8 mouse cellular contexts compared by ENCODE assay signal in genomic region chr8:47268062-47268822, GRCm38 (mm10).
DNase-seq lines count a peak whose midpoint lies in the region; ATAC-seq and TF ChIP-seq lines count a peak whose summit lies in the region.

No protein-coding gene starts in this region.

- H3K27me3 ChIP-seq in kidney, postnatal 0 days (ENCODE audit: insufficient read depth, low read length), result no peaks in the 10 kb centered on the region
- H3K27me3 ChIP-seq in heart, adult 2 months (ENCODE audit: control insufficient read depth, insufficient read depth, low read length), result no peaks in the 10 kb centered on the region
- H3K27me3 ChIP-seq in thymus, adult 2 months (ENCODE audit: control insufficient read depth, insufficient read depth, low read length), result no peaks in the 10 kb centered on the region

- no peak for TF ChIP-seq POLR2A in heart, adult 2 months (IDR thresholded peaks at IDR 0.05; ENCODE audit: insufficient read depth, low read depth, low read length)
- TF ChIP-seq POLR2A in thymus, adult 2 months (IDR thresholded peaks at IDR 0.05; ENCODE audit: control insufficient read depth, extremely low read depth, insufficient read depth, low read length, poor library complexity), result no peak

- H3K36me3 ChIP-seq in kidney, postnatal 0 days (ENCODE audit: insufficient read depth, low read length), result no peaks in the 10 kb centered on the region
- H3K36me3 ChIP-seq in heart, adult 2 months (ENCODE audit: control insufficient read depth, insufficient read depth, low read length), result no peaks in the 10 kb centered on the region
- no peaks in the 10 kb centered on the region for H3K36me3 ChIP-seq in thymus, adult 2 months (ENCODE audit: control insufficient read depth, insufficient read depth, low read length)

- H3K79me2 ChIP-seq in heart, adult 2 months (replicated peaks; ENCODE audit: control insufficient read depth, insufficient read depth, low read length), result peaks cover 6% of the 10 kb centered on the region

- H3K4me3 ChIP-seq in kidney, postnatal 0 days (replicated peaks; ENCODE audit: low read depth, low read length), result no peak overlapping the region
- H3K4me3 ChIP-seq in heart, adult 2 months, result peak overlapping the region; percentile 8; the same call in 1 of the 2 replicates
- no peak overlapping the region for H3K4me3 ChIP-seq in thymus, adult 2 months (ENCODE audit: control insufficient read depth, insufficient read depth, low read length)

- no peak for ATAC-seq in kidney, postnatal 0 days (replicated peaks; ENCODE audit: low FRiP score, low read depth)

- whole genome bisulfite sequencing in kidney, postnatal 0 days, result 59% methylated on average over 21 of the region's 21 CpGs
- 35% methylated on average over 21 of the region's 21 CpGs for WGBS in heart, adult 2 months
- WGBS in thymus, adult 2 months, result 19% methylated on average over 21 of the region's 21 CpGs

- H3K4me1 ChIP-seq in kidney, postnatal 0 days (replicated peaks; ENCODE audit: insufficient read depth, low read length), result no peaks in the 10 kb centered on the region
- H3K4me1 ChIP-seq in heart, adult 2 months (ENCODE audit: control insufficient read depth, insufficient read depth, low read length), result peaks cover 4% of the 10 kb centered on the region
- H3K4me1 ChIP-seq in thymus, adult 2 months (replicated peaks; ENCODE audit: control insufficient read depth, insufficient read depth, low read length), result no peaks in the 10 kb centered on the region

- peak overlapping the region; percentile 54; the same call in 1 of the 2 replicates for H3K27ac ChIP-seq in kidney, postnatal 0 days
- peak overlapping the region; percentile 36 for H3K27ac ChIP-seq in heart, adult 2 months
- no peak overlapping the region for H3K27ac ChIP-seq in thymus, adult 2 months (ENCODE audit: control insufficient read depth, insufficient read depth, low read length)

- H3K9ac ChIP-seq in kidney, postnatal 0 days (ENCODE audit: low read depth, low read length), result no peak overlapping the region
- no peak overlapping the region for H3K9ac ChIP-seq in heart, adult 2 months (ENCODE audit: low read depth, low read length)

- no peaks in the 10 kb centered on the region for H3K9me3 ChIP-seq in kidney, postnatal 0 days (replicated peaks; ENCODE audit: low read length)

- no peak overlapping the region for H3K4me2 ChIP-seq in kidney, postnatal 0 days (ENCODE audit: low read length)

- no peak for TF ChIP-seq CTCF in kidney, postnatal 0 days (IDR thresholded peaks at IDR 0.05; ENCODE audit: low read depth)
- TF ChIP-seq CTCF in heart, adult 2 months (IDR thresholded peaks at IDR 0.05), result no peak
- TF ChIP-seq CTCF in thymus, adult 2 months (IDR thresholded peaks at IDR 0.05; ENCODE audit: borderline replicate concordance, control insufficient read depth, extremely low read depth, insufficient read depth, low read length, poor library complexity), result no peak

- intact Hi-C loops in heart, adult 2 months (cut with DNase I), result no loop called here
- intact Hi-C loops in left cerebral cortex, postnatal 25 days (cut with DNase I), result no loop called here

- DNase-seq in kidney, postnatal 0 days (ENCODE audit: low spot score), result peak; percentile 71
- no peak for DNase-seq in kidney, adult 18-20 months
- DNase-seq in cerebellum, adult 9-11 months, result peak; percentile 47
- peak; percentile 24 to 41 for DNase-seq in heart, adult 2 months
- peak; percentile 71 to 92 for DNase-seq in left cerebral cortex, postnatal 25 days (ENCODE audit: low spot score in 2 of 2)
- DNase-seq in right cerebral cortex, postnatal 36 days (ENCODE audit: low spot score in 2 of 2), result peak; percentile 77 to 85
- no peak for DNase-seq in thymus, postnatal 36 days
- no peak for DNase-seq in thymus, adult 2 months

- TF ChIP-seq EP300 in heart, adult 2 months (IDR thresholded peaks at IDR 0.05; ENCODE audit: insufficient read depth, low read depth, low read length), result no peak

Comparison
In these comparisons a context has a peak if more than half of its experiments do, and no peak if none do; other contexts are left out.
1. DNase-seq: peak in kidney, postnatal 0 days (single experiment), cerebellum, adult 9-11 months (single experiment), heart, adult 2 months (2 of 2), left cerebral cortex, postnatal 25 days (2 of 2) and right cerebral cortex, postnatal 36 days (2 of 2); none in kidney, adult 18-20 months (single experiment), thymus, postnatal 36 days (0 of 2) and thymus, adult 2 months (single experiment).